ENCODE assay signal across 7 mouse cellular contexts in genomic region chr5:134747512-134747893, GRCm38 (mm10). TPM values are rescaled to one million over a fixed set of nuclear protein-coding genes. Genes with fewer than 3 reads are reported as not detected.
A peak's percentile ranks its signal among the peaks of the same experiment; 100 is the strongest.
DNase-seq lines count a peak whose midpoint lies in the region; ATAC-seq and TF ChIP-seq lines count a peak whose summit lies in the region.

No protein-coding gene starts in this region.

- no peak; the same call in 1 of the 2 replicates for TF ChIP-seq POLR2A in embryonic fibroblast, embryonic 13.5 days (IDR thresholded peaks at IDR 0.05; ENCODE audit: low read depth, low read length)

- peak overlapping the region; percentile 81 for H3K4me2 ChIP-seq in heart, embryonic 13.5 days
- H3K4me2 ChIP-seq in kidney, embryonic 16.5 days (replicated peaks; ENCODE audit: low read depth, low read length), result peak overlapping the region; percentile 88
- H3K4me2 ChIP-seq in limb, embryonic 15.5 days, result peak overlapping the region; percentile 81

- H3K27ac ChIP-seq in embryonic fibroblast, embryonic 13.5 days (ENCODE audit: insufficient read depth, low read length), result peak overlapping the region; percentile 51; the same call in 1 of the 2 replicates
- H3K27ac ChIP-seq in heart, embryonic 13.5 days (replicated peaks), result peak overlapping the region; percentile 84
- H3K27ac ChIP-seq in kidney, embryonic 16.5 days (ENCODE audit: low read length), result peak overlapping the region; percentile 77
- H3K27ac ChIP-seq in limb, embryonic 15.5 days, result peak overlapping the region; percentile 92

- no peaks in the 10 kb centered on the region for H3K36me3 ChIP-seq in heart, embryonic 13.5 days
- H3K36me3 ChIP-seq in kidney, embryonic 16.5 days (ENCODE audit: insufficient read depth, low read length), result no peaks in the 10 kb centered on the region
- H3K36me3 ChIP-seq in limb, embryonic 15.5 days, result no peaks in the 10 kb centered on the region

- H3K9ac ChIP-seq in heart, embryonic 13.5 days, result peak overlapping the region; percentile 87
- H3K9ac ChIP-seq in kidney, embryonic 16.5 days (replicated peaks; ENCODE audit: low read length), result peak overlapping the region; percentile 76
- 0 out of 2 replicates have a peak overlapping the region, but pooled peaks have one; percentile 14 for H3K9ac ChIP-seq in limb, embryonic 15.5 days

- H3K27me3 ChIP-seq in heart, embryonic 13.5 days (replicated peaks), result peaks cover 38% of the 10 kb centered on the region
- peaks cover 4% of the 10 kb centered on the region; the same call in 1 of the 2 replicates for H3K27me3 ChIP-seq in kidney, embryonic 16.5 days (ENCODE audit: insufficient read depth, low read length)
- H3K27me3 ChIP-seq in limb, embryonic 15.5 days, result peaks cover 3% of the 10 kb centered on the region; the same call in 1 of the 2 replicates

- no peak for TF ChIP-seq CTCF in embryonic fibroblast, embryonic 13.5 days (IDR thresholded peaks at IDR 0.05; ENCODE audit: borderline replicate concordance, insufficient read depth, low read length)

- peak; percentile 57 for DNase-seq in brain, embryonic 18.5 days (ENCODE audit: low read depth, low spot score)
- DNase-seq in neural tube, embryonic 10.5 days (ENCODE audit: extremely low spot score, low spot score), result peak; percentile 43
- DNase-seq in testis, postnatal 14 days (ENCODE audit: low spot score), result peak; percentile 75

- no peaks in the 10 kb centered on the region for H3K4me1 ChIP-seq in embryonic fibroblast, embryonic 13.5 days (ENCODE audit: control insufficient read depth, insufficient read depth, low read length)
- H3K4me1 ChIP-seq in heart, embryonic 13.5 days, result peaks cover 23% of the 10 kb centered on the region
- peaks cover 18% of the 10 kb centered on the region; the same call in 1 of the 2 replicates for H3K4me1 ChIP-seq in kidney, embryonic 16.5 days (ENCODE audit: insufficient read depth, low read length)
- H3K4me1 ChIP-seq in limb, embryonic 15.5 days, result peaks cover 67% of the 10 kb centered on the region

- ATAC-seq in heart, embryonic 13.5 days (ENCODE audit: extremely low read depth, insufficient number of reproducible peaks, low FRiP score, low TSS enrichment), result peak; percentile 74
- peak; percentile 87 for ATAC-seq in kidney, embryonic 16.5 days (ENCODE audit: low FRiP score, low TSS enrichment)
- peak; percentile 81 for ATAC-seq in limb, embryonic 15.5 days (ENCODE audit: insufficient number of reproducible peaks, low FRiP score, low TSS enrichment, low read depth)

- H3K4me3 ChIP-seq in embryonic fibroblast, embryonic 13.5 days (ENCODE audit: insufficient read depth, low read length), result no peak overlapping the region
- H3K4me3 ChIP-seq in heart, embryonic 13.5 days, result peak overlapping the region; percentile 60
- peak overlapping the region; percentile 53 for H3K4me3 ChIP-seq in kidney, embryonic 16.5 days (ENCODE audit: low read length)
- peak overlapping the region; percentile 60 for H3K4me3 ChIP-seq in limb, embryonic 15.5 days

- WGBS in heart, embryonic 13.5 days, result 11% methylated on average over 6 of the region's 11 CpGs
- 15% methylated on average over 4 of the region's 11 CpGs for WGBS in kidney, embryonic 16.5 days
- WGBS in limb, embryonic 15.5 days, result 8% methylated on average over 4 of the region's 11 CpGs

- H3K9me3 ChIP-seq in heart, embryonic 13.5 days, result no peaks in the 10 kb centered on the region
- no peaks in the 10 kb centered on the region for H3K9me3 ChIP-seq in kidney, embryonic 16.5 days (ENCODE audit: low read length)
- no peaks in the 10 kb centered on the region for H3K9me3 ChIP-seq in limb, embryonic 15.5 days

RNA-seq across cellular contexts. Expression of gene Eln, which starts 0.4 kb away (rescaled TPM):
- 57.9 and 265 TPM in 2 replicates for polyA plus RNA-seq in embryonic fibroblast, embryonic 13.5 days (2011; ENCODE audit: insufficient read length, low read depth, missing spikeins)
- polyA plus RNA-seq in heart, embryonic 13.5 days (2015; fragmentation: Nextera tagmentation; extraction: Ambion mirVana), result 266 and 283 TPM in 2 replicates
- 35.9 and 46.1 TPM in 2 replicates for polyA plus RNA-seq in kidney, embryonic 16.5 days (2015; fragmentation: Nextera tagmentation; extraction: Ambion mirVana)
- polyA plus RNA-seq in limb, embryonic 15.5 days (2015; fragmentation: Nextera tagmentation; extraction: Ambion mirVana), result 178 and 206 TPM in 2 replicates

RNA-seq across cellular contexts. Expression of gene Limk1, which starts 59.1 kb away (rescaled TPM):
- 16.5 and 18.0 TPM in 2 replicates for polyA plus RNA-seq in embryonic fibroblast, embryonic 13.5 days (2011; ENCODE audit: insufficient read length, low read depth, missing spikeins)
- polyA plus RNA-seq in heart, embryonic 13.5 days (2015; fragmentation: Nextera tagmentation; extraction: Ambion mirVana), result 3.1 and 3.8 TPM in 2 replicates
- polyA plus RNA-seq in kidney, embryonic 16.5 days (2015; fragmentation: Nextera tagmentation; extraction: Ambion mirVana), result 4.9 and 5.2 TPM in 2 replicates
- 4.7 and 7.0 TPM in 2 replicates for polyA plus RNA-seq in limb, embryonic 15.5 days (2015; fragmentation: Nextera tagmentation; extraction: Ambion mirVana)

Comparison
In these comparisons a context has a peak if more than half of its experiments do, and no peak if none do; other contexts are left out.
1. H3K9ac ChIP-seq: peak in every context shown above with its lines; median percentile 87 in heart, embryonic 13.5 days; 76 in kidney, embryonic 16.5 days; 14 in limb, embryonic 15.5 days.